Mouse (Mus musculus) megakaryocyte, embryonic 14.5 days (primary cell): ENCODE results near the gene Tbc1d22a. TPM values are rescaled to one million over a fixed set of nuclear protein-coding genes. Genes with fewer than 3 reads are reported as not detected.

Source experiments
- H3K27me3 ChIP-seq: replicated peaks from 2 replicates; pipeline ENCODE3; 2012; ENCODE audit warnings: inconsistent platforms
- H3K36me3 ChIP-seq: replicated peaks from 2 replicates; pipeline ENCODE3; 2012; ENCODE audit warnings: low read length, inconsistent platforms, mixed read lengths
- H3K4me1 ChIP-seq: 2 replicates; pipeline ENCODE4 v1.6.1; 2012; ENCODE audit warnings: inconsistent platforms
- H3K4me3 ChIP-seq: replicated peaks from 2 replicates; pipeline ENCODE3; 2012; ENCODE audit warnings: moderate library complexity, mild to moderate bottlenecking, inconsistent platforms
- H3K9me3 ChIP-seq: 2 replicates; pipeline ENCODE4 v1.6.1; 2012; ENCODE audit warnings: inconsistent platforms
- FLI1 ChIP-seq: IDR thresholded peaks from 2 replicates; pipeline ENCODE4 v1.6.1; 2012; ENCODE audit warnings: low read length, inconsistent platforms, mixed read lengths
- GATA1 ChIP-seq: IDR thresholded peaks from 3 replicates; pipeline ENCODE4 v1.6.1; 2012; ENCODE audit warnings: mixed read lengths, low read length, inconsistent platforms, borderline replicate concordance
- polyA plus RNA-seq: library from polyadenylated mRNA; stranded (reverse); fragments of >175 nt; gene quantifications from 2 replicates; pipeline ENCODE4 v1.2.3, GENCODE M21; 2012; ENCODE audit warnings: low replicate concordance; ENCODE audit not compliant: insufficient read depth

Tbc1d22a gene
- polyA plus RNA-seq, 1 experiment, result 16.7 TPM

DNA sequence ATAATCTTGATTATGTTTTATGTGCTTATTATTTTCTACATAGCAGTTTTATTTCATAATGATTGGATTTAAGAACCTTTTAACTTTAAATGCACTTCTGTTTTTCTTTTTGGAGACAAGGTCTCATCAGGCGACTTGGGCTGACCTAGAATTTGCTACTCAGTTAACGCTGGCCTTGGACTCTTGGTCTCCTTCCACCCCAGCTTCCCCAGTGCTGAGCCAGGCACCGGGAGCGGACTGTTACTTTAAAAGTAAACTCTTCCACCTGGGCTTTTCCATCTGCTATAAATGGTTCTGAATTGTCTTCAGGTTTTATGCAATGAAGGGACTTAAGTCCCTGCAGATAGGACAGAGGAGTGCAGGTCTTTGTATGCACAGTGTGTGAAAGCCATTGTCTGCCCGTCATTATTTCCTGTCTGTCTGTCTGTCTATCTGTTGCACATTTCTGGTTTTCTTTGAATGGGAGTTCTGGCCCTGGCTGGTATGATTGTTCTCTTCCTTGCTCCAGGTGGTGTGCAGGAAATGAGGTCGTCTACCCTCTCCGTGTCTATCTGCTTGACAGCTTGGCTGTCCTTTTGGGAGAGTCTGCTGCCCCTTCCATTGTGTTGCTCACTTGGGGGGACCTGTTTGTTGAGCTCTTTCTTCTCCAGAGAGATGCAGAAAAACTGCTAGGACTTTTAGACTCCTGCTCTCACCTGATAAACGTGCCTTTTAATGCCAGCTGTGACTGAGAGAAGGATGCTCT, 117.4 kb downstream of the Tbc1d22a start:
- no peak for TF ChIP-seq GATA1
- TF ChIP-seq FLI1, result no peak
- no peak overlapping the region for H3K4me3 ChIP-seq
- H3K27me3 ChIP-seq, result no peaks in the 10 kb centered on the region
- peaks cover 73% of the 10 kb centered on the region for H3K36me3 ChIP-seq
- H3K4me1 ChIP-seq, result peaks cover 39% of the 10 kb centered on the region
- no peaks in the 10 kb centered on the region for H3K9me3 ChIP-seq

DNA sequence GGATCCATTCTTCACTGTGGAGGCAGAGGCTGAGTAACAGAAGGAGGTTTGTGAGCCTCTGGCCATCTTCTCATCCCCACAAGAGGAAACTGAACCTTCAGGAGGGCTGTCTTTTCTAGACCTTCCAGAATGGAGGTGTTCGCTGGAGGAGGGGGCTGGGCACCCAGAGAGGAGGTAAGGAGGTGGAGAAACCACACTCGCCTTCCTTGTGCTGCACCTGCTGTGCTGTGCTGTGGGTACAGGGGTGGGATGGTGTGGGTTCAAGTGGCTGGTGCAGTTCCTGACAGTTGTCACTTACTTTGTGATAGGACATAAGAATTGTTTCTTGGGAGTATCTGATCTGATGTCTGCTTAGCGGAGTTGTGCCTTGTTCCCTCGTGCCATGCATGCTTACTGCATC, 118.9 kb downstream of the Tbc1d22a start:
- Histone ChIP-seq H3K4me3 (no peak overlapping the region), H3K27me3 (no peaks in the 10 kb centered on the region), H3K4me1 (peaks cover 45% of the 10 kb centered on the region), H3K9me3 (no peaks in the 10 kb centered on the region), H3K36me3 (peaks cover 78% of the 10 kb centered on the region)
- TF ChIP-seq GATA1 (no peak), FLI1 (no peak)

DNA sequence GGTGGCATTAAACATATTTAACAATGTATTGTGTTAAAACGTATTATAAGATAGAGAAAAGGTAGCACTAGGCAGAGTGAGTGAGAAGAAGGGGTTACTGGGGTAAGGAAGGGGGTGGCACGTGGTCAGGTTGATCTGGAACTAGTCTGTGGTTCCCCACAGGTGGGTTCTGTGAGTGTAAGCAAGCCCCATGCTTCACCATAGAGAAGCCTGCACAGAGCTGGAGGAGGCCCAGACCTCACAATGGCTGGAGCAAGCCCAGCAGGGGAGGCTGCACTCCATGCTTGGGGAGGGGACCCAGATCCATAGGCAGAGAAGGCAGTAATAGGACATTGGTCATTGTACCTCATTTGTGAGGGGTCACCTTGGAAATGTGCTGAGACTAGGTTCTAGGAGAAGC, 119.3 kb downstream of the Tbc1d22a start:
- Histone ChIP-seq H3K36me3 (peaks cover 79% of the 10 kb centered on the region), H3K9me3 (no peaks in the 10 kb centered on the region), H3K4me3 (no peak overlapping the region), H3K27me3 (no peaks in the 10 kb centered on the region), H3K4me1 (peaks cover 49% of the 10 kb centered on the region)
- TF ChIP-seq FLI1 (no peak), GATA1 (no peak)

DNA sequence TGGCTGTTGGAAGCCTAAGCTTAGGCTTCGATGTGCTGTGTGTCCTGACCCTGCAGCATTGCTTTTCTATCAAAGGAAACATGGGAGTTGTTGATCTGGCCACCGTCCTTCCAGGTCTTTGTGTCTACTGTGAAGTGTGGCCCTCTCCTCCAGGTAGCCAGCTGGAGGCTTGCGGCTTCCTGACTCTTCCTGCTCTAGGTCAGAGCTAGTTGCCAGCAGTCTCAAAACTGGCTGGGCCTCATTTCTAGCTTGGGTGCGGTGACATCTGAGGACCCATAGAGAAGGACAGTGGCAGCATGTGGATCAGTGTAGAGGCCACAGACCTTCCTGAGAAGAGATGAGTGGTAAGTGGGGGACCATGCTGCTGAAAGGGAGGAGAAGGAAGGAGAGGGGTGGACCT, 120.0 kb downstream of the Tbc1d22a start:
- peaks cover 83% of the 10 kb centered on the region for H3K36me3 ChIP-seq
- no peaks in the 10 kb centered on the region for H3K27me3 ChIP-seq
- TF ChIP-seq FLI1 (no peak), GATA1 (no peak)
- no peak overlapping the region for H3K4me3 ChIP-seq
- peaks cover 52% of the 10 kb centered on the region for H3K4me1 ChIP-seq
- no peaks in the 10 kb centered on the region for H3K9me3 ChIP-seq

DNA sequence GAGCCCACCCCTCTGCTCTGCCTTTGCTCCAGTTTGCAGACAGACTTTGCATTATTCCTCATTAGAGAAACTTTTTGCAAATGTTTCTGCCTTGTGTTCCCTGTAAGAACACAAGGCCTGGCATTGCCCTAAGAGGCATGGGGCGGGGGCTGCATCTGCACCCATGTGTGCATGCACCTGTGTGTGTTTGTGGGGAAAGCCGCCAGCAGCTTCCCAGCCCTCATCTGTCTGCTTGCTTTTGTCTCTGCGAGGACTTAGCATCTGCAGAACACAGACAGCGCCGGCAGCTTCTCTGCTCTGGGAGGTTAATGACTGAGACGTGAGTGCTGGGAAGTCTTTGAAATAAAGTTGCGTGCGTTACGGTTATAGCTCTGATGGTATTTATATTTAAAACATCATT, 120.5 kb downstream of the Tbc1d22a start:
- peaks cover 80% of the 10 kb centered on the region for H3K36me3 ChIP-seq
- H3K9me3 ChIP-seq, result no peaks in the 10 kb centered on the region
- TF ChIP-seq FLI1 (no peak), GATA1 (no peak)
- H3K4me3 ChIP-seq, result no peak overlapping the region
- no peaks in the 10 kb centered on the region for H3K27me3 ChIP-seq
- peaks cover 52% of the 10 kb centered on the region for H3K4me1 ChIP-seq

DNA sequence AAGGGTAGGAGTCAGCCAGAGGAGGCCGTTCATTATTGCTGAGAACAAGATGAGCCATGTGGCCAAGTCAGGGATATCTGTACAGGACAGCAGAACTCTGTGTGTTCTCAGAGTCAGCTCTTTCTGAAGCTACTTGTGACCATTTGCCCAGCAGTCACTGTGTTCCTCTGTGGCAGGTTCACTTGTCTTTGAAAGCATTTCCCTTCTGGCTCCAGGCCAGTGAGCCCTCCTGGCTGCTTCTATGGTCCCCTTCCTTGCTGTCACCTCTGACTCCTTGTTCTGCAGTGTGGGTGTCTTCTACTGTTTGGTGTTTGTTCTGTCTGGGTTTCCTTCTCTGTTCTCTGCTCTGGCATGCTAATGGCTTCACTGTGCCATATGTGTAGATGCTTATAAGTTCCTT, 121.5 kb downstream of the Tbc1d22a start:
- peaks cover 47% of the 10 kb centered on the region for H3K4me1 ChIP-seq
- H3K4me3 ChIP-seq, result no peak overlapping the region
- peaks cover 76% of the 10 kb centered on the region for H3K36me3 ChIP-seq
- TF ChIP-seq FLI1, result no peak
- TF ChIP-seq GATA1, result no peak
- no peaks in the 10 kb centered on the region for H3K27me3 ChIP-seq
- H3K9me3 ChIP-seq, result no peaks in the 10 kb centered on the region

DNA sequence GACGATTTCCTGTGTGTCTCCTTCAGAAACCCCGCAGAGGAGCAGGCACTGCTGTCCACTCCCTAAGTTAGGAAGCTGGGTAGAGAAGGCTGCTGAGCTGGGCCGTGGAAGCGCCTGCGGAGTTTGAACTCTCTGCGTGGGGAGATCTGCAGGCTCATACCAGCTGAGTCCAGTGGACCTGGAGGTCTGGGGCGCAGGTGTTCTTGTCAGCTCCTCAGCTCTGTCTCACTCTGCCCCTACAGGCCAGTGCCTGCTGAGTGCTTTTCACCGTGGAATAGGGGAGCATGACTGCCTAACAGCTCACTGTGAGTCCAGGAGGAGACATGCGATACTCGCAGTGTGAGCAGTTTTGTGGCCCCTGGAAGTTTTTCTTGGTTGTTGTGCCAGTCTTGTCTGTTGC, 123.5 kb downstream of the Tbc1d22a start:
- Histone ChIP-seq H3K4me3 (no peak overlapping the region), H3K36me3 (peaks cover 77% of the 10 kb centered on the region), H3K4me1 (peaks cover 35% of the 10 kb centered on the region), H3K27me3 (no peaks in the 10 kb centered on the region), H3K9me3 (no peaks in the 10 kb centered on the region)
- no peak for TF ChIP-seq GATA1
- no peak for TF ChIP-seq FLI1

DNA sequence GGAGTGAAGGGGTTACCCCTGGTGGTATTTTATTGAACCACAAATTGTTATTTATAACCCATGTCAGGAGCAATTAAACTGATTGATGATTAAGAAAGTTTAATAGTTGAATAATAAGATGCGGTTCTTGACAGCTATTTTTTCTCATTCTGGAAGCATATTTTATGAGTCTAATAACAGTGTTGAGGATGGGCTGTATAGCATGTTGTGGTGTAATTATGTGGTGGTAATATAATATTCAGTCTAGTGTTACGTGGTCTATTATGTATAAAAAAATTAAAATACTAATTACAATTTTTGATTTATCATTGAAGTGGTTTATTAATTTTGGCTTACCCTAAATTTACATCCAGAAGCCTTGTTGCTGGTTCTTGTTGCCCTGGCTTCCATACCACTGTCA, 125.5 kb downstream of the Tbc1d22a start:
- no peaks in the 10 kb centered on the region for H3K9me3 ChIP-seq
- H3K4me1 ChIP-seq, result peaks cover 46% of the 10 kb centered on the region
- TF ChIP-seq FLI1, result no peak
- no peak for TF ChIP-seq GATA1
- peaks cover 63% of the 10 kb centered on the region for H3K36me3 ChIP-seq
- no peak overlapping the region for H3K4me3 ChIP-seq
- no peaks in the 10 kb centered on the region for H3K27me3 ChIP-seq

DNA sequence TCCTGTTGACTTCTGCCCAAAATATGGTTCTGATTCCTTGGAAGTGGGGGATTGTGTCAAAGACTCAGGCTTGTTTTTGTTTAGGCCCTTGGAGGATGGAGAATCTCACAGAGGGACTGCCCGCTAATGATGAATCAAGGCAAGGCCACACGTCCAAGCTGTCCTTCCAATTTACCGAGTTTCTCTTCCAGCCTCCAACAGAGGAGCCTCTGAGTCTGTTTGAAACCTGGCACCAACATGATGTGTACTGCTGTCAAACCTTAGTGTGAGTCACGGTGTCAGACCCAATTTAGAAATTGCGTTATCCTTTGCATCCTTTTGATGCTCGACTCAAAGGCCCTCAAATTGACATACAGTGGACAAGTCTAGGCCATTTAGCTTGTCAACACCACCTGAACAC, 126.5 kb downstream of the Tbc1d22a start:
- no peaks in the 10 kb centered on the region for H3K9me3 ChIP-seq
- peaks cover 50% of the 10 kb centered on the region for H3K4me1 ChIP-seq
- TF ChIP-seq FLI1 (no peak), GATA1 (no peak)
- peaks cover 53% of the 10 kb centered on the region for H3K36me3 ChIP-seq
- H3K27me3 ChIP-seq, result no peaks in the 10 kb centered on the region
- no peak overlapping the region for H3K4me3 ChIP-seq

DNA sequence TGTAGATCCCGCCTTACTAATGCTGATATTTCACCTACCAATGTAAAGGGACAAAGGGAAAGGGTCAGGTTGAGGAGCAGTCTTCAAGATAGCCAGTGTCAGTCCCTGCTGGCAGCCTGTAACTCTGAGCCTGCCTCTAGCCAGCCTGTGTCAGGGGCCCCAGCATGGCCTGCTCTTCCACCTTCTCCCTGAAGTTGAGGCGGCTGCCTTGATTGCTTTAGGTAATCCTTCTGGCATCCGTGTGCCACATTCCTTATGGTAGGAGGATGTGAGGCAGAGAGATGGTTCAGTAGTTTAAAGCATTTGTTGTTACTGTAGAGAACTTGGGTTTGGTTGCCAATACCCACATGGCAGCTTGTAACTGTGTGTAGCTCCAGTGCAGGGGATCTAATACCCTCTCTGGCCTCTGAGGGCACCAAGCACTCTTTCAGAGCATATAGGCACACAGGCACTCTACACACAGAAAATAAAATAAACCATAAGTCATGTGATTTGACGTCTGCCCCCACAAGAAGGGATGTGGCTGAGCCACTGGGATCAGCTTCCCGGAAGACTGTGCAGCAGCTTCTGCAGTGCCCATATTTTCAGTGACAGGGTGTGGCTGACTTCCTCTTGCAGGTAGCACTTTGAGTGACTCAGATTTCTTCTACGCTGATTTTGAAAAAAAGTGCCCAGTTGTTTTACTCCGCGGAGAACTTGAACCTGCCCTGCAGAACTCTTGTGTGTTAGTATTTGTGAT, 128.5 kb downstream of the Tbc1d22a start:
- no peaks in the 10 kb centered on the region for H3K27me3 ChIP-seq
- no peak overlapping the region for H3K4me3 ChIP-seq
- H3K36me3 ChIP-seq, result peaks cover 48% of the 10 kb centered on the region
- peaks cover 60% of the 10 kb centered on the region for H3K4me1 ChIP-seq
- TF ChIP-seq FLI1 (no peak), GATA1 (no peak)
- H3K9me3 ChIP-seq, result no peaks in the 10 kb centered on the region
